Mouse (Mus musculus): Measurements from ENCODE around the gene Tmem270.

DNA sequence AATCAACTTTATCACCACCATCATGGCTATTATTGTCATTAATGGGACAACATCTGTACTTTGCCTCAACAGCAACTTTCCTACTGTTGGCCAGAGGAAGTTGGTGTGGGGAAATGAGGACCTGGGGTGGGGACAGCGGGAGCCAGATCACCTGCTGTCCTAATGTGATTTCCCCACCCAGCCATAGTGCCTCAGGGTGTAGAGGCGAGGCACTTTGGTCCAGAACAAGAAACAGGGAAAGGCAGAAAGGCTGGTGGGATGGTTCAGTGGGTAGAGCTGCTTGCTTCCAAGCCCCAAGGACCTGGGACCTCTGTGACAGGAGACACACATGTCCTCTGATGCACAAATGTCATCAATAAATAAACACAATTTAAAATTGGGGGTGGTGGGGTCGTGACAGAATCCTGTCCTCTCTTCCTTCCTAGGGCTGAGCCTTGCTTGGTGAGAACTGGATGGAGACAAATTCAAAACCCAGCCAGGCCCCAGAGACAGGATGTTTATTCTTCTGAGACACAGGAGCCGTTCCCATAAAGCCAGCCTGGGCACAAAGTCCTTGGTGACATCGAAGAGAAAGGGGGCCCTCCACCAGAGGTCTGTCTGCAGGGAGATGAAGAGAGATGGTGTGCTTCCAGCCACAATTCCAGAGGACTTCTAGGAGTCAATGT, 41.0 kb upstream of the Tmem270 start:
- TF ChIP-seq GATA1 (IDR thresholded peaks at IDR 0.05; ENCODE audit: borderline replicate concordance, low read length) (no peak), FLI1 (IDR thresholded peaks at IDR 0.05; ENCODE audit: low read length) (no peak)
